Mouse (Mus musculus): ENCODE results near the gene Tnr. TPM values are rescaled to one million over a fixed set of nuclear protein-coding genes. Genes with fewer than 3 reads are reported as not detected.

Gene Tnr
- polyA plus RNA-seq, 1 experiment from 2014 or later = not detected

GRCm38 (mm10) chr1:159796021-159796420 lies 272.5 kb downstream of the Tnr start:
- Histone ChIP-seq H3K4me2 (ENCODE audit: low read depth, low read length) (no peak overlapping the region), H3K27ac (ENCODE audit: low read depth) (no peak overlapping the region), H3K36me3 (replicated peaks; ENCODE audit: insufficient read depth, low read length) (no peaks in the 10 kb centered on the region), H3K9ac (replicated peaks) (no peak overlapping the region), H3K27me3 (ENCODE audit: insufficient read depth, low read length) (no peaks in the 10 kb centered on the region), H3K4me3 (ENCODE audit: low read depth, low read length) (no peak overlapping the region), H3K9me3 (ENCODE audit: low read length) (no peaks in the 10 kb centered on the region), H3K4me1 (ENCODE audit: insufficient read depth) (peaks cover 2% of the 10 kb centered on the region; the same call in 1 of the 2 replicates)
- TF ChIP-seq CTCF (IDR thresholded peaks at IDR 0.05; ENCODE audit: low read depth) = no peak
- no peak for TF ChIP-seq EP300 (IDR thresholded peaks at IDR 0.05; ENCODE audit: low read depth)
- ATAC-seq (no peak), DNase-seq (no peak)
- WGBS (ENCODE audit: insufficient replicate concordance) = 40% methylated on average over 2 of the region's 2 CpGs

- H3K36me3 ChIP-seq (replicated peaks; ENCODE audit: insufficient read depth, low read length) = no peaks in the 10 kb centered on the region
- H3K4me2 ChIP-seq (ENCODE audit: low read depth, low read length) = no peak overlapping the region
- H3K27me3 ChIP-seq (ENCODE audit: insufficient read depth, low read length) = no peaks in the 10 kb centered on the region
- no peak overlapping the region for H3K27ac ChIP-seq (ENCODE audit: low read depth)
- ATAC-seq = no peak
- no peak overlapping the region for H3K9ac ChIP-seq (replicated peaks)
- TF ChIP-seq EP300 (IDR thresholded peaks at IDR 0.05; ENCODE audit: low read depth) (no peak), CTCF (IDR thresholded peaks at IDR 0.05; ENCODE audit: low read depth) (no peak)
- H3K4me1 ChIP-seq (ENCODE audit: insufficient read depth) = peaks cover 2% of the 10 kb centered on the region; the same call in 1 of the 2 replicates
- 71% methylated on average over 5 of the region's 5 CpGs for WGBS (ENCODE audit: insufficient replicate concordance)
- DNase-seq = no peak
- H3K4me3 ChIP-seq (ENCODE audit: low read depth, low read length) = no peak overlapping the region
- no peaks in the 10 kb centered on the region for H3K9me3 ChIP-seq (ENCODE audit: low read length)
Observed at GRCm38 (mm10) chr1:159800366-159800765, 276.8 kb downstream of the Tnr start.

- Histone ChIP-seq H3K9me3 (ENCODE audit: low read length) (no peaks in the 10 kb centered on the region), H3K4me1 (ENCODE audit: insufficient read depth) (peaks cover 2% of the 10 kb centered on the region; the same call in 1 of the 2 replicates), H3K9ac (replicated peaks) (no peak overlapping the region), H3K4me2 (ENCODE audit: low read depth, low read length) (no peak overlapping the region), H3K27me3 (ENCODE audit: insufficient read depth, low read length) (no peaks in the 10 kb centered on the region), H3K27ac (ENCODE audit: low read depth) (no peak overlapping the region), H3K4me3 (ENCODE audit: low read depth, low read length) (no peak overlapping the region), H3K36me3 (replicated peaks; ENCODE audit: insufficient read depth, low read length) (no peaks in the 10 kb centered on the region)
- TF ChIP-seq CTCF (IDR thresholded peaks at IDR 0.05; ENCODE audit: low read depth) = no peak
- no peak for TF ChIP-seq EP300 (IDR thresholded peaks at IDR 0.05; ENCODE audit: low read depth)
- ATAC-seq = no peak
- 67% methylated on average over 4 of the region's 4 CpGs for WGBS (ENCODE audit: insufficient replicate concordance)
- DNase-seq = no peak
Observed at GRCm38 (mm10) chr1:159801753-159802152, 278.2 kb downstream of the Tnr start.

DNA sequence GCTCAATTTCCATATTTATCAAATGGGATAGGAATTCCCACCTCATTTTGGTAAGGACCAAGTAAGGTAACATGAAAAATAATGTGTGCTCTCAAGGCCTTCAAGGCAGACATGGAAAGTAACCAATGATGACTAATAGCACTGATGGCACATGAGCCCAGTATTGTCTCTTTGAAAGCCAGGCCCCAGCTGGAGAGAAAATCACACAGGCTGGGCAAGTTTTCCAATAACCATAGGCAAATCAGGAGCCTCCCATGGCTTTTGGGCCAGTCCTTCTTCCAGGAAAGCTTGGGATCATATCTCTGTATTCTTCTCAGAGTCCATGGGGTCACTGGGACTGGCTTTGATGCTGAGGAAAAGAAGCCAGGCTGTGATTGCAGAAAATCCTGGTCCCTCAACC lies 280.1 kb downstream of the Tnr start:
- Histone ChIP-seq H3K9me3 (ENCODE audit: low read length) (no peaks in the 10 kb centered on the region), H3K27me3 (ENCODE audit: insufficient read depth, low read length) (no peaks in the 10 kb centered on the region), H3K4me1 (ENCODE audit: insufficient read depth) (peaks cover 2% of the 10 kb centered on the region; the same call in 1 of the 2 replicates), H3K9ac (replicated peaks) (no peak overlapping the region), H3K27ac (ENCODE audit: low read depth) (no peak overlapping the region), H3K4me2 (ENCODE audit: low read depth, low read length) (no peak overlapping the region), H3K4me3 (ENCODE audit: low read depth, low read length) (no peak overlapping the region), H3K36me3 (replicated peaks; ENCODE audit: insufficient read depth, low read length) (no peaks in the 10 kb centered on the region)
- TF ChIP-seq CTCF (IDR thresholded peaks at IDR 0.05; ENCODE audit: low read depth) (no peak), EP300 (IDR thresholded peaks at IDR 0.05; ENCODE audit: low read depth) (no peak)
- no peak for DNase-seq
- no peak for ATAC-seq

DNA sequence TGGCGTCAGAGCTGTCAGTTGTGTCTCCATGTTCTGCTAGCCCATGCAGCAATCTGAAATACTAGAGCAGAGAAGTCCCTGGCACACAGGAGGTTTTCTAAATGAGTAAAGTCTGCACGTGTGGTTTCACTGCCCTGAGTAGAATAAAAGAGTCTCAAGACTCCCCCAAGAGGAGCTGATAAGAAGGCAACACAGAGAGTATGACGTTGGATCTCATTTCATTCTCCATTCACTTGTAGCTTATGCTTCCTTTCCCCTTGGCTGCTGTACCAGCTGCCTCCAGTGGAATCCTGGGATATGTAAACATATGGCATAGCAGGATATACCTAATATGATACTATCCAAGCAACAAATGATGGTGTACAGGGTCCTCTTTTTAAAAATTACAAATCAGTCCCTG lies 285.9 kb downstream of the Tnr start:
- Histone ChIP-seq H3K27ac (ENCODE audit: low read depth) (no peak overlapping the region), H3K4me1 (ENCODE audit: insufficient read depth) (no peaks in the 10 kb centered on the region), H3K4me3 (ENCODE audit: low read depth, low read length) (no peak overlapping the region), H3K9me3 (ENCODE audit: low read length) (no peaks in the 10 kb centered on the region), H3K27me3 (ENCODE audit: insufficient read depth, low read length) (no peaks in the 10 kb centered on the region), H3K9ac (replicated peaks) (no peak overlapping the region), H3K4me2 (ENCODE audit: low read depth, low read length) (no peak overlapping the region), H3K36me3 (replicated peaks; ENCODE audit: insufficient read depth, low read length) (no peaks in the 10 kb centered on the region)
- TF ChIP-seq EP300 (IDR thresholded peaks at IDR 0.05; ENCODE audit: low read depth) = no peak
- no peak for TF ChIP-seq CTCF (IDR thresholded peaks at IDR 0.05; ENCODE audit: low read depth)
- WGBS (ENCODE audit: insufficient replicate concordance) = 35% methylated on average over 3 of the region's 3 CpGs
- DNase-seq = no peak
- no peak for ATAC-seq

GRCm38 (mm10) chr1:159811805-159812204 lies 288.2 kb downstream of the Tnr start:
- no peak overlapping the region for H3K9ac ChIP-seq (replicated peaks)
- no peaks in the 10 kb centered on the region for H3K36me3 ChIP-seq (replicated peaks; ENCODE audit: insufficient read depth, low read length)
- no peaks in the 10 kb centered on the region for H3K4me1 ChIP-seq (ENCODE audit: insufficient read depth)
- H3K4me3 ChIP-seq (ENCODE audit: low read depth, low read length) = no peak overlapping the region
- H3K27me3 ChIP-seq (ENCODE audit: insufficient read depth, low read length) = no peaks in the 10 kb centered on the region
- H3K9me3 ChIP-seq (ENCODE audit: low read length) = no peaks in the 10 kb centered on the region
- TF ChIP-seq EP300 (IDR thresholded peaks at IDR 0.05; ENCODE audit: low read depth) (no peak), CTCF (IDR thresholded peaks at IDR 0.05; ENCODE audit: low read depth) (no peak)
- ATAC-seq (no peak), DNase-seq (no peak)
- H3K4me2 ChIP-seq (ENCODE audit: low read depth, low read length) = no peak overlapping the region
- 78% methylated on average over 2 of the region's 2 CpGs for WGBS (ENCODE audit: insufficient replicate concordance)
- no peak overlapping the region for H3K27ac ChIP-seq (ENCODE audit: low read depth)
